Mouse (Mus musculus) hindbrain, embryonic 16.5 days (tissue): ENCODE results near the gene Kif6. TPM values are rescaled to one million over a fixed set of nuclear protein-coding genes. Genes with fewer than 3 reads are reported as not detected.

Experiments used
- ATAC-seq: fragments of 200-750 bp; cut with Nextera tagmentation; 2 replicates; pipeline ENCODE4 v1.8.0; 2017; ENCODE audit warnings: moderate TSS enrichment, moderate library complexity
- H3K27ac ChIP-seq: fragments of 300-500 bp; sonication (generic); 2 replicates; pipeline ENCODE4 v1.5.1; 2014; ENCODE audit warnings: low read depth, mild to moderate bottlenecking, control low read depth, low read length, moderate library complexity
- H3K27me3 ChIP-seq: fragments of 300-500 bp; sonication (generic); replicated peaks from 2 replicates; pipeline ENCODE4 v1.6.1; 2014; ENCODE audit warnings: low read length; ENCODE audit not compliant: control insufficient read depth, insufficient read depth
- H3K36me3 ChIP-seq: fragments of 300-500 bp; sonication (generic); 2 replicates; pipeline ENCODE4 v1.6.1; 2014; ENCODE audit warnings: mild to moderate bottlenecking, low read length, moderate library complexity, mixed read lengths; ENCODE audit not compliant: control insufficient read depth, insufficient read depth
- H3K4me1 ChIP-seq: fragments of 300-500 bp; sonication (generic); 2 replicates; pipeline ENCODE4 v1.6.1; 2014; ENCODE audit warnings: low read depth, low read length; ENCODE audit not compliant: control insufficient read depth, insufficient read depth
- H3K4me2 ChIP-seq: fragments of 300-500 bp; sonication (generic); 2 replicates; pipeline ENCODE4 v1.6.1; 2014; ENCODE audit warnings: mild to moderate bottlenecking, low read length, control low read depth, moderate library complexity
- H3K4me3 ChIP-seq: fragments of 300-500 bp; sonication (generic); 2 replicates; pipeline ENCODE4 v1.5.1; 2014; ENCODE audit warnings: mild to moderate bottlenecking, low read length, control low read depth, moderate library complexity
- H3K9ac ChIP-seq: fragments of 300-500 bp; sonication (generic); 2 replicates; pipeline ENCODE4 v1.6.1; 2014; ENCODE audit warnings: low read depth, mild to moderate bottlenecking, control low read depth, low read length, moderate library complexity
- H3K9me3 ChIP-seq: fragments of 300-500 bp; sonication (generic); 2 replicates; pipeline ENCODE4 v1.6.1; 2014; ENCODE audit warnings: mild to moderate bottlenecking, low read length, moderate library complexity; ENCODE audit not compliant: control insufficient read depth
- WGBS: fragments of 180-500 bp; shearing (Covaris S2); extraction: QIAGEN DNeasy Blood & Tissue Kit; methylation state at CpG from one replicate; pipeline ENCODE4 v1.1.7; 2014; 5-methylcytosine and 5-hydroxymethylcytosine counted together
- polyA plus RNA-seq: library from polyadenylated mRNA; unstranded; fragments of >200 nt; fragmentation: Nextera tagmentation; extraction: Ambion mirVana; gene quantifications from 2 replicates; pipeline ENCODE4 v1.2.1, GENCODE M21; 2015

Gene Kif6
- polyA plus RNA-seq, 1 experiment from 2014 or later: 2.0 TPM

- no peaks in the 10 kb centered on the region for H3K4me1 ChIP-seq
- no peak overlapping the region for H3K4me2 ChIP-seq
- H3K27ac ChIP-seq: no peak overlapping the region
- 98% methylated on average over 2 of the region's 2 CpGs for WGBS
- no peak overlapping the region for H3K9ac ChIP-seq
- no peak overlapping the region for H3K4me3 ChIP-seq
- H3K36me3 ChIP-seq: no peaks in the 10 kb centered on the region
- no peak for ATAC-seq
- H3K9me3 ChIP-seq: no peaks in the 10 kb centered on the region
- H3K27me3 ChIP-seq: no peaks in the 10 kb centered on the region
These were observed 111.3 kb downstream of the Kif6 start for GRCm38 (mm10) chr17:49726206-49726605.

GRCm38 (mm10) chr17:49726976-49727375 lies 112.0 kb downstream of the Kif6 start:
- H3K4me3 ChIP-seq: no peak overlapping the region
- H3K27ac ChIP-seq: no peak overlapping the region
- no peak overlapping the region for H3K9ac ChIP-seq
- 95% methylated on average over 4 of the region's 4 CpGs for WGBS
- H3K36me3 ChIP-seq: no peaks in the 10 kb centered on the region
- H3K4me2 ChIP-seq: no peak overlapping the region
- no peak for ATAC-seq
- H3K9me3 ChIP-seq: no peaks in the 10 kb centered on the region
- no peaks in the 10 kb centered on the region for H3K27me3 ChIP-seq
- no peaks in the 10 kb centered on the region for H3K4me1 ChIP-seq

DNA sequence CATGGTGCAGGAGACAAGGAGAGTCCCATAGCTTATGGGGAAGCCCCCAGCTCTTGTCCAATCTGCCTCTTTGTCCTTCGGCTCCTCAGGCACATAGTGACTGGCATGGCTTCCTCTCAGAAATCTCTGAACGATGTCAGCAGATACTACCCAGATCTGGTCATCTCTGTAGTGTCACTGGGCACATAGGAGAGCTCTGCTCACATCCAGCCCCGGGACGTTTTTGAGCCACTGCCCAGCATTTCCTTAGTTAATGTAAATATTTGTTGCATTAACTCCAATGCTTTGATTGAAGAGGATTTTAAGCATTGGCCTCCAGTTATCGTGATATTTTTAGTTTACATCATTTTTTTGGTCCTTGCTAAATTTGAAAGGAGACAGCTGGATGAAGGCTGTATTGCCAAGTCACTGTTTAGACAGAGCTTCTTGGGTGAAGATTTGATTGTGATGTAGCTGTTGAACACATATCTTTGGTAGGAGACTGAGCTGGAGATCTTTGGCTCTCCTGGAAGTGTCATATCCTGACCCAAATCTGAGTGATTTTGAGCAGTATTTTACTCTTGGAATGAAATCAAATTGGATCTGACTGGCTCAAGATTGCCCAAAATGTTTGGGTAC lies 112.6 kb downstream of the Kif6 start:
- no peak for ATAC-seq
- no peaks in the 10 kb centered on the region for H3K36me3 ChIP-seq
- 89% methylated on average over 5 of the region's 5 CpGs for WGBS
- no peak overlapping the region for H3K4me2 ChIP-seq
- H3K27ac ChIP-seq: no peak overlapping the region
- H3K4me3 ChIP-seq: no peak overlapping the region
- no peaks in the 10 kb centered on the region for H3K27me3 ChIP-seq
- H3K9ac ChIP-seq: no peak overlapping the region
- no peaks in the 10 kb centered on the region for H3K9me3 ChIP-seq
- no peaks in the 10 kb centered on the region for H3K4me1 ChIP-seq

GRCm38 (mm10) chr17:49729856-49730255 lies 114.9 kb downstream of the Kif6 start:
- no peak overlapping the region for H3K9ac ChIP-seq
- WGBS: 89% methylated on average over 1 of the region's 1 CpGs
- H3K4me1 ChIP-seq: no peaks in the 10 kb centered on the region
- H3K36me3 ChIP-seq: no peaks in the 10 kb centered on the region
- no peaks in the 10 kb centered on the region for H3K27me3 ChIP-seq
- no peak overlapping the region for H3K4me2 ChIP-seq
- no peak for ATAC-seq
- H3K27ac ChIP-seq: no peak overlapping the region
- no peaks in the 10 kb centered on the region for H3K9me3 ChIP-seq
- no peak overlapping the region for H3K4me3 ChIP-seq

DNA sequence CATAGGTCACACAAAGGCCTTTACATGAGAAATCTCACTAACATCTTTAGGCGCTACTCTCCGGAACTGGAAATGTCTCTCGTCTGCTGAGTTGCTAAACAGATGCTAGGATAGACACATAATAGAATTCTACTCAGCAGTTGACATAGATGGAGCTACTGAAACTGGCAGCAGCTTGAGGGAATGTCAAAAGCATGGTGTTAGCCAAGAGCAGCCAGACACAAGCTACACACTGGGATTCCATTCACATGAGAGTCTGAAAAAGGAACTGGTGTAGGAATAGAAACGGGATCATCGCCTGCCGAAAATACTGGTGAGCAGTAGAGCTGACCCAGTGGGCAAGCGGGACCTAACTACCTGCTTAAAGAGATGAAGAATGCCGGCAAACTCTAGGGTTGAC lies 117.8 kb downstream of the Kif6 start:
- Histone ChIP-seq H3K27ac (no peak overlapping the region), H3K9me3 (0 out of 2 replicates have a peak, but pooled peaks cover 2% of the 10 kb centered on the region), H3K4me1 (no peaks in the 10 kb centered on the region), H3K36me3 (no peaks in the 10 kb centered on the region), H3K27me3 (no peaks in the 10 kb centered on the region), H3K4me2 (no peak overlapping the region), H3K9ac (no peak overlapping the region), H3K4me3 (no peak overlapping the region)
- 87% methylated on average over 8 of the region's 8 CpGs for WGBS
- no peak for ATAC-seq

GRCm38 (mm10) chr17:49734079-49734478 lies 119.1 kb downstream of the Kif6 start:
- 0 out of 2 replicates have a peak, but pooled peaks cover 2% of the 10 kb centered on the region for H3K9me3 ChIP-seq
- H3K27me3 ChIP-seq: no peaks in the 10 kb centered on the region
- WGBS: 82% methylated on average over 6 of the region's 6 CpGs
- no peak overlapping the region for H3K9ac ChIP-seq
- no peak overlapping the region for H3K27ac ChIP-seq
- no peak for ATAC-seq
- H3K36me3 ChIP-seq: no peaks in the 10 kb centered on the region
- no peak overlapping the region for H3K4me3 ChIP-seq
- H3K4me1 ChIP-seq: no peaks in the 10 kb centered on the region
- no peak overlapping the region for H3K4me2 ChIP-seq

GRCm38 (mm10) chr17:49734776-49735175 lies 119.8 kb downstream of the Kif6 start:
- no peaks in the 10 kb centered on the region for H3K4me1 ChIP-seq
- H3K9me3 ChIP-seq: 0 out of 2 replicates have a peak, but pooled peaks cover 2% of the 10 kb centered on the region
- H3K4me2 ChIP-seq: no peak overlapping the region
- 90% methylated on average over 2 of the region's 2 CpGs for WGBS
- H3K27me3 ChIP-seq: no peaks in the 10 kb centered on the region
- H3K27ac ChIP-seq: no peak overlapping the region
- no peak for ATAC-seq
- no peak overlapping the region for H3K9ac ChIP-seq
- H3K36me3 ChIP-seq: no peaks in the 10 kb centered on the region
- H3K4me3 ChIP-seq: no peak overlapping the region

DNA sequence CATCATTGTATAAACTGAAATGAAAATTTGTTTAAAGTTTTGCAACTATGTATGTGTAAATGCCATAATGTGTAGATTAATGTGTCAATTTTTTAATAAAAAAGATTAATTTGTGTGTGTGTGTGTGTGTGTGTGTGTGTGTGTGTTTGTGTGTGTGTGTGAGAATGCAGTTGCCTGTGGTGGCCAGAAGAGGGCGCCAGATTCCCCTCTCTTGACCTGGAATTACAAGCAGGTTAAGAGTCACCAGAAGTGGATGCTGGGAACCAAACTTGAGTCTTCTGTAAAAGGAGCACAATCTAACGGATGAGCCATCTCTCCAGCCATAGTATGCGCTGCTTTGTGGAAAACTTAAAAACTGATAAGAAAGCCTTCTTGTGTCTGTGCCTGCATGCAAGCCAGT lies 121.4 kb downstream of the Kif6 start:
- H3K36me3 ChIP-seq: no peaks in the 10 kb centered on the region
- H3K4me3 ChIP-seq: no peak overlapping the region
- H3K27ac ChIP-seq: no peak overlapping the region
- 0 out of 2 replicates have a peak, but pooled peaks cover 2% of the 10 kb centered on the region for H3K9me3 ChIP-seq
- ATAC-seq: no peak
- H3K9ac ChIP-seq: no peak overlapping the region
- H3K4me2 ChIP-seq: no peak overlapping the region
- H3K27me3 ChIP-seq: no peaks in the 10 kb centered on the region
- H3K4me1 ChIP-seq: no peaks in the 10 kb centered on the region
- 74% methylated on average over 3 of the region's 3 CpGs for WGBS

DNA sequence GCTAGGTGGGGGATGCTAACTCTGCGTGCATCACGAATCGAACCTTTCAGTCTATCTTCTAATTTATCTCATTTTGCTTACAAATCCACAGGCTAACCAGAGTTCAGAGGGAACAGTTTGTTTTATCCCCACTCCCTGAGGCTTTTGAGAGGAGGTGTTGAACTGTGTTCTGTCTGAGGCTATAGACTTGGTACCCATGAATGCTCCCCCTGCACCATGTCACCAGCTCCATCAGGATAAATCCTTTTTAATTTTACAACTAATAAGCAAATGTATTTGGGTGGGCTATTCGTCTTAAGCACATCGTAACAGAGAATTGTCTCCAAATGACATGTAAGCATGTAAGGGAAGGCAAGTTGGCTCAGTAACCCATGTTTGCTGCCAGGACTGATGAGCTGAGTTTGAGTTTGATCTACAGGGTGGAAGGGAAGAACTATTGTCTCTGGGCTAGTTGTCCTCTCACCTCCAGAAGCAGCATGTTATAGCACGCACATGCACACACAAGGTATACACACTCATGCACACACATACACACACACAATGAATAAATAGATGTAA lies 122.4 kb downstream of the Kif6 start:
- Histone ChIP-seq H3K9ac (no peak overlapping the region), H3K4me3 (no peak overlapping the region), H3K4me2 (no peak overlapping the region), H3K27me3 (no peaks in the 10 kb centered on the region), H3K9me3 (0 out of 2 replicates have a peak, but pooled peaks cover 2% of the 10 kb centered on the region), H3K27ac (no peak overlapping the region), H3K36me3 (no peaks in the 10 kb centered on the region), H3K4me1 (no peaks in the 10 kb centered on the region)
- 92% methylated on average over 6 of the region's 6 CpGs for WGBS
- no peak for ATAC-seq
